Mouse (Mus musculus) embryonic fibroblast, embryonic 13.5 days (primary cell): ENCODE results near the gene Zfp956. TPM values are rescaled to one million over a fixed set of nuclear protein-coding genes. Genes with fewer than 3 reads are reported as not detected.
"Not testable (repeated sequence)": the region's sequence is repeated elsewhere in the genome, so short reads cannot be mapped to it uniquely, and the experiment has no call there.

Source experiments
- H3K27ac ChIP-seq: 2 replicates; pipeline ENCODE4 v1.5.1; 2012; ENCODE audit warnings: low read length, control low read depth, inconsistent platforms; ENCODE audit not compliant: insufficient read depth
- H3K4me1 ChIP-seq: 2 replicates; pipeline ENCODE4 v1.6.1; 2011; ENCODE audit warnings: low read length; ENCODE audit not compliant: control insufficient read depth, insufficient read depth
- H3K4me3 ChIP-seq: 2 replicates; pipeline ENCODE4 v1.5.1; 2011; ENCODE audit warnings: mild to moderate bottlenecking, control low read depth, low read length; ENCODE audit not compliant: insufficient read depth
- CTCF ChIP-seq: IDR thresholded peaks from 2 replicates; pipeline ENCODE4 v1.5.1; 2011; ENCODE audit warnings: mild to moderate bottlenecking, control low read depth, low read length, moderate library complexity, borderline replicate concordance; ENCODE audit not compliant: insufficient read depth
- POLR2A ChIP-seq: IDR thresholded peaks from 2 replicates; pipeline ENCODE4 v1.6.1; 2011; ENCODE audit warnings: low read depth, mild to moderate bottlenecking, control low read depth, low read length, moderate library complexity
- polyA plus RNA-seq: library from polyadenylated mRNA; stranded (reverse); fragments of >200 nt; gene quantifications from 2 replicates; pipeline ENCODE4 v1.2.4, GENCODE M21; 2011; ENCODE audit warnings: low read depth; ENCODE audit not compliant: missing spikeins, insufficient read length

The Zfp956 gene
- polyA plus RNA-seq, 1 experiment: 4.2 TPM

- Histone ChIP-seq H3K4me3 (no peak overlapping the region), H3K27ac (no peak overlapping the region), H3K4me1 (no peaks in the 10 kb centered on the region)
- TF ChIP-seq POLR2A: no peak
- no peak for TF ChIP-seq CTCF
Observed at GRCm38 (mm10) chr6:47963051-47963450, 9.9 kb downstream of the Zfp956 start.

GRCm38 (mm10) chr6:47968166-47968565 lies 15.0 kb downstream of the Zfp956 start:
- H3K4me3 ChIP-seq, H3K27ac ChIP-seq, H3K4me1 ChIP-seq: not testable (repeated sequence)

GRCm38 (mm10) chr6:47974599-47974998 lies 21.4 kb downstream of the Zfp956 start:
- no peak overlapping the region for H3K27ac ChIP-seq
- TF ChIP-seq CTCF: no peak
- TF ChIP-seq POLR2A: no peak

GRCm38 (mm10) chr6:47978897-47979368 lies 25.7 kb downstream of the Zfp956 start:
- no peak for TF ChIP-seq CTCF
- no peak for TF ChIP-seq POLR2A
- H3K4me1 ChIP-seq: no peaks in the 10 kb centered on the region
- H3K27ac ChIP-seq: peak overlapping the region; percentile 81
- H3K4me3 ChIP-seq: no peak overlapping the region

More at GRCm38 (mm10) chr6:47974599-47974998, 21.4 kb downstream of the Zfp956 start:
- no peak overlapping the region for H3K4me3 ChIP-seq
- H3K4me1 ChIP-seq: no peaks in the 10 kb centered on the region

- Histone ChIP-seq H3K27ac (no peak overlapping the region), H3K4me3 (no peak overlapping the region), H3K4me1 (peaks cover 11% of the 10 kb centered on the region)
- TF ChIP-seq POLR2A (no peak), CTCF (no peak)
Observed at GRCm38 (mm10) chr6:47983936-47984335, 30.7 kb downstream of the Zfp956 start.

- no peak overlapping the region for H3K27ac ChIP-seq
- no peak for TF ChIP-seq CTCF
- no peak for TF ChIP-seq POLR2A
- no peak overlapping the region for H3K4me3 ChIP-seq
Observed at GRCm38 (mm10) chr6:47995661-47996060, 42.5 kb downstream of the Zfp956 start.

GRCm38 (mm10) chr6:48010727-48011126 lies 57.5 kb downstream of the Zfp956 start:
- no peak overlapping the region for H3K27ac ChIP-seq
- peaks cover 4% of the 10 kb centered on the region; the same call in 1 of the 2 replicates for H3K4me1 ChIP-seq
- TF ChIP-seq POLR2A: no peak
- no peak for TF ChIP-seq CTCF
- H3K4me3 ChIP-seq: no peak overlapping the region

More at GRCm38 (mm10) chr6:47995661-47996060, 42.5 kb downstream of the Zfp956 start:
- H3K4me1 ChIP-seq: no peaks in the 10 kb centered on the region; the same call in 1 of the 2 replicates

Other genes starting within 250 kb of the Zfp956 start
- gene Pdia4, start 140.0 kb upstream of the Zfp956 start, polyA plus RNA-seq: 324 and 337 TPM in 2 replicates
- gene Zfp786, start 122.5 kb upstream of the Zfp956 start, polyA plus RNA-seq: 0.60 and 0.72 TPM in 2 replicates
- gene Zfp398, start 117.7 kb upstream of the Zfp956 start, polyA plus RNA-seq: 6.4 and 8.1 TPM in 2 replicates
- 8.0 and 9.6 TPM in 2 replicates for gene Zfp282, start 76.2 kb upstream of the Zfp956 start, polyA plus RNA-seq
- 8.5 and 8.9 TPM in 2 replicates for gene Zfp212, start 32.9 kb upstream of the Zfp956 start, polyA plus RNA-seq
- gene Zfp777, start 95.5 kb downstream of the Zfp956 start, polyA plus RNA-seq: 26.4 and 28.1 TPM in 2 replicates
- gene Zfp746, start 133.2 kb downstream of the Zfp956 start, polyA plus RNA-seq: 19.2 and 21.1 TPM in 2 replicates